Comparison of ENCODE assay signal across 27 mouse cellular contexts in the genomic region with DNA sequence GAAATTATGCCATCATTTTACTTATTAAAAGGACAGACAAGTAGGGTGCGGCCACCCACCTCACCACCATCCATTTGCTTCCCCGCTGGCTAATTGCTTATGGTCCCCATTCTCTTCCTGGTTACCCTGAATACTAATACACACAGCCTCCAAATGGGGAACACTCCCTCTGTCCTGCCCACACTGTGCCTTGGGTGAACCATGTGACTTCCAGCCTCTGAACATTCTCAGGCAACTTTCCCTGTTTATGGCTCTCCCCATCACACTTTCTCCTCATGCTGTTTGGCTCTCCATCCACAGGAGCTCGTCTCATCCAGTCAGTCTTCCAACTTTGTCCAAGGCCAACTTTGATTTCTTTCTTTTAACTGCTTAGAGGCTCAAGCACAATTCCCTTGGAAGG.
DNase-seq lines count a peak whose midpoint lies in the region; ATAC-seq and TF ChIP-seq lines count a peak whose summit lies in the region.
"Had no signal": no experiment of that assay in that cellular context is flagged by ENCODE, and none has a peak within 500 bp of the region (broad histone marks: within the 10 kb centered on the region; RNA-seq: fewer than 3 reads in every experiment).

No protein-coding gene starts in this region.

- H3K36me3 ChIP-seq in MEL (ENCODE audit: control insufficient read depth in 1 of 2, insufficient read depth in 2 of 2, low read length in 2 of 2): peaks cover 0 to 35% of the 10 kb centered on the region in 2 experiments; a peak in 2 of 4 replicates
- no peaks in the 10 kb centered on the region for H3K36me3 ChIP-seq in intestine, postnatal 0 days (ENCODE audit: control insufficient read depth, insufficient read depth)
- H3K36me3 ChIP-seq: forebrain, embryonic 15.5 days; heart, embryonic 10.5 days; hindbrain, embryonic 15.5 days; limb, embryonic 10.5 days; limb, embryonic 15.5 days had no signal

- WGBS in intestine, postnatal 0 days: 43% methylated on average over 3 of the region's 3 CpGs

- H3K4me3 ChIP-seq in layer of hippocampus, adult 2 months: no peak overlapping the region
- H3K4me3 ChIP-seq in MEL (ENCODE audit: control insufficient read depth in 1 of 2, insufficient read depth in 1 of 2, low read depth in 2 of 2, low read length in 2 of 2): no peak overlapping the region
- H3K4me3 ChIP-seq in intestine, postnatal 0 days (ENCODE audit: low read depth, low read length): no peak overlapping the region
- H3K4me3 ChIP-seq: forebrain, embryonic 15.5 days; gastrocnemius, adult 2 months; heart, embryonic 10.5 days; hindbrain, embryonic 15.5 days; limb, embryonic 10.5 days; limb, embryonic 15.5 days had no signal

- no peak for TF ChIP-seq POLR2A in MEL (IDR thresholded peaks at IDR 0.05; ENCODE audit: control insufficient read depth in 1 of 2, insufficient read depth in 1 of 2, low read depth in 1 of 2, low read length in 2 of 2, poor library complexity in 1 of 2)

- ATAC-seq in intestine, postnatal 0 days: peak; percentile 64; the same call in 1 of the 2 replicates
- 0 out of 2 replicates have a peak, but pooled peaks have one; percentile 17 for ATAC-seq in megakaryocyte progenitor cell, adult 5-6 weeks (replicated peaks; ENCODE audit: poor library complexity)
- no peak for ATAC-seq in CD4-positive, CD25-positive, alpha-beta regulatory T cell, adult 4 months
- ATAC-seq: activated CD4-positive, CD25-positive, alpha-beta regulatory T cell, adult 4 months; forebrain, embryonic 15.5 days; inflammation-experienced regulatory T-cells, adult 6 months had no signal

- no peak for TF ChIP-seq EP300 in MEL (IDR thresholded peaks at IDR 0.05; ENCODE audit: low read depth in 1 of 2, low read length in 2 of 2)

- H3K4me1 ChIP-seq in MEL (ENCODE audit: control insufficient read depth in 1 of 2, insufficient read depth in 2 of 2, low read length in 2 of 2): peaks cover 11 to 23% of the 10 kb centered on the region in 2 experiments
- H3K4me1 ChIP-seq in intestine, postnatal 0 days (replicated peaks; ENCODE audit: control insufficient read depth, insufficient read depth, low read length): peaks cover 11% of the 10 kb centered on the region; the same call in 1 of the 2 replicates

- H3K27ac ChIP-seq in layer of hippocampus, adult 2 months: 0 out of 2 replicates have a peak overlapping the region, but pooled peaks have one; percentile 29
- H3K27ac ChIP-seq in MEL (ENCODE audit: control insufficient read depth, low read depth, low read length): no peak overlapping the region
- no peak overlapping the region for H3K27ac ChIP-seq in intestine, postnatal 0 days (ENCODE audit: low read depth, low read length)
- H3K27ac ChIP-seq: forebrain, embryonic 15.5 days; gastrocnemius, adult 2 months; heart, embryonic 10.5 days; hindbrain, embryonic 15.5 days; kidney, postnatal 0 days; limb, embryonic 10.5 days; limb, embryonic 15.5 days had no signal

- no peak for TF ChIP-seq RAD21 in MEL (IDR thresholded peaks at IDR 0.05; ENCODE audit: low read depth, low read length)

- no peaks in the 10 kb centered on the region for H3K27me3 ChIP-seq in MEL (ENCODE audit: control insufficient read depth in 1 of 2, insufficient read depth in 2 of 2, low read length in 2 of 2)
- H3K27me3 ChIP-seq in intestine, postnatal 0 days (replicated peaks; ENCODE audit: control insufficient read depth, insufficient read depth, low read length): no peaks in the 10 kb centered on the region
- H3K27me3 ChIP-seq: hindbrain, embryonic 15.5 days; limb, embryonic 15.5 days had no signal

- H3K9me3 ChIP-seq in MEL (replicated peaks; ENCODE audit: insufficient read depth, low read length): no peaks in the 10 kb centered on the region
- no peaks in the 10 kb centered on the region for H3K9me3 ChIP-seq in intestine, postnatal 0 days (ENCODE audit: control insufficient read depth)
- H3K9me3 ChIP-seq: forebrain, embryonic 15.5 days; heart, embryonic 10.5 days; hindbrain, embryonic 15.5 days; limb, embryonic 10.5 days; limb, embryonic 15.5 days had no signal

- H3K4me2 ChIP-seq in intestine, postnatal 0 days (replicated peaks; ENCODE audit: low read depth): no peak overlapping the region
- H3K4me2 ChIP-seq: forebrain, embryonic 15.5 days; hindbrain, embryonic 15.5 days; limb, embryonic 15.5 days; lung, embryonic 14.5 days had no signal

- TF ChIP-seq CTCF in layer of hippocampus, adult 2 months (conservative IDR thresholded peaks at IDR 0.05): no peak
- TF ChIP-seq CTCF in MEL (IDR thresholded peaks at IDR 0.05 in 2 of 3, conservative IDR thresholded peaks at IDR 0.05 in 1 of 3; ENCODE audit: control insufficient read depth in 1 of 3, insufficient read depth in 1 of 3, low read depth in 2 of 3, low read length in 3 of 3, poor library complexity in 1 of 3, severe bottlenecking in 1 of 3): no peak
- TF ChIP-seq CTCF in intestine, postnatal 0 days (IDR thresholded peaks at IDR 0.05; ENCODE audit: low read depth): no peak

- peaks cover 3% of the 10 kb centered on the region; the same call in 1 of the 2 replicates for H3K79me2 ChIP-seq in MEL (ENCODE audit: control insufficient read depth, insufficient read depth, low read length, poor library complexity)

- H3K9ac ChIP-seq in MEL (ENCODE audit: control insufficient read depth, low read depth, low read length, poor library complexity, severe bottlenecking): no peak overlapping the region
- no peak overlapping the region for H3K9ac ChIP-seq in intestine, postnatal 0 days (ENCODE audit: low read depth, low read length)
- H3K9ac ChIP-seq: forebrain, embryonic 15.5 days; hindbrain, embryonic 15.5 days; limb, embryonic 15.5 days; lung, embryonic 14.5 days had no signal

- no peak for DNase-seq in layer of hippocampus, adult 2 months (ENCODE audit: low spot score in 2 of 2)
- DNase-seq in layer of hippocampus, postnatal 25 days (ENCODE audit: extremely low spot score in 1 of 2, low spot score in 1 of 2): no peak
- no peak for DNase-seq in MEL (ENCODE audit: low read depth, low spot score)
- DNase-seq in gastrocnemius, adult 8-10 months (ENCODE audit: low spot score in 2 of 2): no peak
- no peak for DNase-seq in urinary bladder, postnatal 4 days (ENCODE audit: low spot score in 2 of 2)
- DNase-seq: adrenal gland, adult 8-10 months; cerebellum, adult 8-10 months; cerebellum, postnatal 36 days; gastrocnemius, adult 2 months; kidney, adult 8-10 months; kidney, postnatal 4 days; lung, embryonic 14.5 days; lung, postnatal 14 days; midbrain, embryonic 14.5 days; retina, postnatal 1 day; right cerebral cortex, postnatal 14 days had no signal

TF ChIP-seq in MEL, 35 proteins besides CTCF, POLR2A, EP300 and RAD21:
- TF ChIP-seq USF1 (IDR thresholded peaks at IDR 0.05; ENCODE audit: low read depth, low read length) (peak; percentile 58; the same call in 1 of the 2 replicates), MXI1 (IDR thresholded peaks at IDR 0.05; ENCODE audit: low read depth, low read length) (no peak)
